Mouse (Mus musculus) spleen, adult 2 months (tissue): ENCODE measurements around the gene Hist2h2aa2. TPM values are rescaled to one million over a fixed set of nuclear protein-coding genes. Genes with fewer than 3 reads are reported as not detected.
"Not testable (repeated sequence)": the region's sequence is repeated elsewhere in the genome, so short reads cannot be mapped to it uniquely, and the experiment has no call there.

ENCODE experiments used
- DNase-seq, 2 experiments: peaks; one replicate each; pipeline versions ENCODE4 v3.0.0 to v3.0.0-alpha.2; 2012 to 2021; ENCODE audit warnings: low spot score in 2 of 2, low read depth in 1 of 2
- H3K27ac ChIP-seq: fragments of 200-500 bp; 2 replicates; pipeline ENCODE4 v1.5.1; 2012; ENCODE audit warnings: low read length, inconsistent platforms; ENCODE audit not compliant: insufficient read depth
- H3K27me3 ChIP-seq: fragments of 200-500 bp; 2 replicates; pipeline ENCODE4 v1.6.1; 2012; ENCODE audit warnings: mild to moderate bottlenecking, moderate library complexity, low read length, inconsistent platforms; ENCODE audit not compliant: control insufficient read depth, insufficient read depth
- H3K36me3 ChIP-seq: fragments of 200-500 bp; 2 replicates; pipeline ENCODE4 v1.6.1; 2012; ENCODE audit warnings: mild to moderate bottlenecking, low read length, inconsistent platforms; ENCODE audit not compliant: control insufficient read depth, insufficient read depth
- H3K4me1 ChIP-seq: fragments of 200-500 bp; 2 replicates; pipeline ENCODE4 v1.6.1; 2011; ENCODE audit warnings: inconsistent platforms; ENCODE audit not compliant: control insufficient read depth, insufficient read depth, insufficient read length
- H3K4me3 ChIP-seq: fragments of 200-500 bp; 2 replicates; pipeline ENCODE4 v1.5.1; 2011; ENCODE audit warnings: mild to moderate bottlenecking, inconsistent platforms; ENCODE audit not compliant: insufficient read depth, insufficient read length; ENCODE audit errors: extremely low read depth
- CTCF ChIP-seq: fragments of 200-500 bp; IDR thresholded peaks from 2 replicates; pipeline ENCODE4 v1.5.1; 2011; ENCODE audit warnings: mild to moderate bottlenecking, inconsistent platforms; ENCODE audit not compliant: insufficient read depth, insufficient read length, insufficient replicate concordance; ENCODE audit errors: extremely low read depth
- POLR2A ChIP-seq: fragments of 200-500 bp; IDR thresholded peaks from 2 replicates; pipeline ENCODE4 v1.6.1; 2011; ENCODE audit warnings: low read depth, low read length, inconsistent platforms
- WGBS: fragments of 180-500 bp; shearing (Covaris S2); methylation state at CpG from one replicate; pipeline ENCODE4 v1.1.7; 2018; 5-methylcytosine and 5-hydroxymethylcytosine counted together
- polyA plus RNA-seq: library from polyadenylated mRNA; depleted of rRNA; stranded (reverse); fragments of >200 nt; gene quantifications from 2 replicates; pipeline ENCODE4 v1.2.3, GENCODE M21; 2012

Hist2h2aa2 gene
- polyA plus RNA-seq, 1 experiment: 169 TPM

GRCm38 (mm10) chr3:96248141-96249033 lies 8.3 kb upstream of the Hist2h2aa2 start:
- no peak for TF ChIP-seq POLR2A
- no peak for TF ChIP-seq CTCF
- H3K4me1 ChIP-seq: peaks cover 7% of the 10 kb centered on the region; the same call in 1 of the 2 replicates
- no peak overlapping the region for H3K27ac ChIP-seq
- no peak overlapping the region; the same call in 1 of the 2 replicates for H3K4me3 ChIP-seq
- no peaks in the 10 kb centered on the region for H3K27me3 ChIP-seq
- 68% methylated on average over 6 of the region's 6 CpGs for WGBS
- no peaks in the 10 kb centered on the region for H3K36me3 ChIP-seq
- no peak for DNase-seq

GRCm38 (mm10) chr3:96247356-96248140 lies 7.5 kb upstream of the Hist2h2aa2 start:
- no peak for DNase-seq
- Histone ChIP-seq H3K27ac (no peak overlapping the region), H3K27me3 (no peaks in the 10 kb centered on the region), H3K4me1 (peaks cover 7% of the 10 kb centered on the region; the same call in 1 of the 2 replicates), H3K4me3 (no peak overlapping the region; the same call in 1 of the 2 replicates), H3K36me3 (no peaks in the 10 kb centered on the region)
- TF ChIP-seq CTCF: no peak
- no peak for TF ChIP-seq POLR2A
- WGBS: 19% methylated on average over 11 of the region's 11 CpGs

GRCm38 (mm10) chr3:96246427-96246856 lies 6.4 kb upstream of the Hist2h2aa2 start, which contains the start of gene Hist2h3c1:
Gene Hist2h3c1, plus strand, starts transcription at chr3:96246685.
- H3K27me3 ChIP-seq, H3K4me1 ChIP-seq, H3K36me3 ChIP-seq, DNase-seq: not testable (repeated sequence)
- Histone ChIP-seq H3K4me3 (peak within 1 kb of the TSS; percentile 60; the same call in 1 of the 2 replicates), H3K27ac (peak within 1 kb of the TSS; percentile 89)
- 0% methylated on average over 10 of the region's 47 CpGs for WGBS

- WGBS: under 1% methylated on average over 11 of the region's 21 CpGs
- H3K27ac ChIP-seq: peak overlapping the region; percentile 89
- not testable (repeated sequence) for DNase-seq, H3K27me3 ChIP-seq, H3K4me1 ChIP-seq, H3K36me3 ChIP-seq
- peak overlapping the region; percentile 60; the same call in 1 of the 2 replicates for H3K4me3 ChIP-seq
Measured at GRCm38 (mm10) chr3:96246018-96246417, 5.9 kb upstream of the Hist2h2aa2 start.

- WGBS: under 1% methylated on average over 37 of the region's 88 CpGs
- H3K27me3 ChIP-seq, H3K4me1 ChIP-seq, H3K36me3 ChIP-seq: not testable (repeated sequence)
- H3K4me3 ChIP-seq: peak within 1 kb of the TSS; percentile 72
- peak; percentile 77 for TF ChIP-seq POLR2A
- H3K27ac ChIP-seq: peak within 1 kb of the TSS; percentile 98
- peak; percentile 65 to 79 for DNase-seq
Measured at GRCm38 (mm10) chr3:96245003-96245886, 5.2 kb upstream of the Hist2h2aa2 start, which contains the start of gene Hist2h2aa1. Gene Hist2h2aa1, plus strand, starts transcription at chr3:96245497.

- Histone ChIP-seq H3K4me3 (no peak overlapping the region; the same call in 1 of the 2 replicates), H3K27me3 (no peaks in the 10 kb centered on the region), H3K4me1 (peaks cover 9% of the 10 kb centered on the region; the same call in 1 of the 2 replicates), H3K36me3 (no peaks in the 10 kb centered on the region), H3K27ac (peak overlapping the region; percentile 98)
- TF ChIP-seq POLR2A (no peak), CTCF (no peak)
- no peak for DNase-seq
- 64% methylated on average over 7 of the region's 7 CpGs for WGBS
Measured at GRCm38 (mm10) chr3:96243921-96244572, 4.0 kb upstream of the Hist2h2aa2 start.
